Mouse (Mus musculus): ENCODE data around the gene Trak1.
A peak's percentile ranks its signal among the peaks of the same experiment; 100 is the strongest.

Gene Trak1

GRCm38 (mm10) chr9:121298065-121298398 lies 730 bp downstream of the Trak1 start:
- DNase-seq = no peak

- DNase-seq = no peak
These were observed 1.2 kb downstream of the Trak1 start for GRCm38 (mm10) chr9:121298411-121299091.

- DNase-seq = no peak
These were observed 2.0 kb downstream of the Trak1 start for GRCm38 (mm10) chr9:121299223-121299755.

- DNase-seq = no peak
These were observed 2.8 kb downstream of the Trak1 start for GRCm38 (mm10) chr9:121299976-121300570.

GRCm38 (mm10) chr9:121301041-121301920 lies 4.0 kb downstream of the Trak1 start:
- no peak for DNase-seq

GRCm38 (mm10) chr9:121302543-121302942 lies 5.2 kb downstream of the Trak1 start:
- DNase-seq = no peak

GRCm38 (mm10) chr9:121303086-121303485 lies 5.8 kb downstream of the Trak1 start:
- no peak for DNase-seq

GRCm38 (mm10) chr9:121303748-121304147 lies 6.4 kb downstream of the Trak1 start:
- no peak for DNase-seq

- no peak for DNase-seq
These were observed 7.2 kb downstream of the Trak1 start for GRCm38 (mm10) chr9:121304520-121304919.

GRCm38 (mm10) chr9:121305456-121305855 lies 8.2 kb downstream of the Trak1 start:
- DNase-seq = no peak

GRCm38 (mm10) chr9:121309287-121309686 lies 12.0 kb downstream of the Trak1 start:
- no peak for DNase-seq

GRCm38 (mm10) chr9:121310501-121310900 lies 13.2 kb downstream of the Trak1 start:
- DNase-seq = no peak

GRCm38 (mm10) chr9:121311846-121312236 lies 14.5 kb downstream of the Trak1 start:
- DNase-seq = no peak

GRCm38 (mm10) chr9:121312237-121312891 lies 15.1 kb downstream of the Trak1 start:
- peak; percentile 58 for DNase-seq

GRCm38 (mm10) chr9:121313656-121314374 lies 16.5 kb downstream of the Trak1 start:
- peak; percentile 81 for DNase-seq

- DNase-seq = no peak
These were observed 17.3 kb downstream of the Trak1 start for GRCm38 (mm10) chr9:121314541-121315152.

GRCm38 (mm10) chr9:121315901-121316595 lies 18.7 kb downstream of the Trak1 start:
- DNase-seq = no peak

GRCm38 (mm10) chr9:121316621-121317405 lies 19.5 kb downstream of the Trak1 start:
- DNase-seq = peak; percentile 36

GRCm38 (mm10) chr9:121319323-121319966 lies 22.1 kb downstream of the Trak1 start:
- DNase-seq = no peak

GRCm38 (mm10) chr9:121320433-121320832 lies 23.1 kb downstream of the Trak1 start:
- DNase-seq = no peak
